Mouse (Mus musculus): ENCODE data around the gene Slc22a14. TPM values are rescaled to one million over a fixed set of nuclear protein-coding genes. Genes with fewer than 3 reads are reported as not detected.

Slc22a14 gene
- polyA plus RNA-seq, 1 experiment, result not detected

- peaks cover 6% of the 10 kb centered on the region; the same call in 1 of the 2 replicates for H3K4me1 ChIP-seq (ENCODE audit: control insufficient read depth, insufficient read depth, low read length)
- no peak overlapping the region for H3K27ac ChIP-seq (ENCODE audit: insufficient read depth, low read length)
- no peaks in the 10 kb centered on the region for H3K27me3 ChIP-seq (ENCODE audit: control insufficient read depth, insufficient read depth, low read length)
- DNase-seq, result no peak
- WGBS, result 66% methylated on average over 10 of the region's 10 CpGs
- TF ChIP-seq POLR2A (IDR thresholded peaks at IDR 0.05; ENCODE audit: borderline replicate concordance, insufficient read depth, low read length) (no peak), CTCF (IDR thresholded peaks at IDR 0.05; ENCODE audit: borderline replicate concordance, insufficient read depth, low read depth, low read length) (no peak)
- H3K4me3 ChIP-seq (replicated peaks; ENCODE audit: insufficient read depth, low read depth, low read length), result no peak overlapping the region
These were observed 220.2 kb downstream of the Slc22a14 start for GRCm38 (mm10) chr9:119145137-119145536.

- Histone ChIP-seq H3K4me1 (ENCODE audit: control insufficient read depth, insufficient read depth, low read length) (peaks cover 6% of the 10 kb centered on the region; the same call in 1 of the 2 replicates), H3K27me3 (ENCODE audit: control insufficient read depth, insufficient read depth, low read length) (no peaks in the 10 kb centered on the region), H3K4me3 (replicated peaks; ENCODE audit: insufficient read depth, low read depth, low read length) (no peak overlapping the region), H3K27ac (ENCODE audit: insufficient read depth, low read length) (no peak overlapping the region)
- peak; percentile 48 to 63 for DNase-seq
- 10% methylated on average over 8 of the region's 8 CpGs for WGBS
- no peak for TF ChIP-seq CTCF (IDR thresholded peaks at IDR 0.05; ENCODE audit: borderline replicate concordance, insufficient read depth, low read depth, low read length)
- TF ChIP-seq POLR2A (IDR thresholded peaks at IDR 0.05; ENCODE audit: borderline replicate concordance, insufficient read depth, low read length), result no peak
These were observed 220.7 kb downstream of the Slc22a14 start for GRCm38 (mm10) chr9:119144696-119145095.

GRCm38 (mm10) chr9:119143372-119143771 is 222.0 kb downstream of the Slc22a14 start:
- WGBS, result 74% methylated on average over 9 of the region's 9 CpGs
- no peak overlapping the region for H3K4me3 ChIP-seq (replicated peaks; ENCODE audit: insufficient read depth, low read depth, low read length)
- TF ChIP-seq POLR2A (IDR thresholded peaks at IDR 0.05; ENCODE audit: borderline replicate concordance, insufficient read depth, low read length), result no peak
- no peak for TF ChIP-seq CTCF (IDR thresholded peaks at IDR 0.05; ENCODE audit: borderline replicate concordance, insufficient read depth, low read depth, low read length)
- no peaks in the 10 kb centered on the region for H3K27me3 ChIP-seq (ENCODE audit: control insufficient read depth, insufficient read depth, low read length)
- H3K27ac ChIP-seq (ENCODE audit: insufficient read depth, low read length), result no peak overlapping the region
- peaks cover 6% of the 10 kb centered on the region; the same call in 1 of the 2 replicates for H3K4me1 ChIP-seq (ENCODE audit: control insufficient read depth, insufficient read depth, low read length)
- no peak for DNase-seq

- WGBS, result 95% methylated on average over 5 of the region's 5 CpGs
- no peak for DNase-seq
- TF ChIP-seq POLR2A (IDR thresholded peaks at IDR 0.05; ENCODE audit: borderline replicate concordance, insufficient read depth, low read length), result no peak
- Histone ChIP-seq H3K4me1 (ENCODE audit: control insufficient read depth, insufficient read depth, low read length) (peaks cover 6% of the 10 kb centered on the region; the same call in 1 of the 2 replicates), H3K27ac (ENCODE audit: insufficient read depth, low read length) (no peak overlapping the region), H3K4me3 (replicated peaks; ENCODE audit: insufficient read depth, low read depth, low read length) (no peak overlapping the region), H3K27me3 (ENCODE audit: control insufficient read depth, insufficient read depth, low read length) (no peaks in the 10 kb centered on the region)
These were observed 223.3 kb downstream of the Slc22a14 start for GRCm38 (mm10) chr9:119142066-119142465.

GRCm38 (mm10) chr9:119138836-119139235 is 226.5 kb downstream of the Slc22a14 start:
- TF ChIP-seq CTCF (IDR thresholded peaks at IDR 0.05; ENCODE audit: borderline replicate concordance, insufficient read depth, low read depth, low read length) (no peak), POLR2A (IDR thresholded peaks at IDR 0.05; ENCODE audit: borderline replicate concordance, insufficient read depth, low read length) (no peak)
- Histone ChIP-seq H3K4me3 (replicated peaks; ENCODE audit: insufficient read depth, low read depth, low read length) (no peak overlapping the region), H3K27ac (ENCODE audit: insufficient read depth, low read length) (no peak overlapping the region), H3K27me3 (ENCODE audit: control insufficient read depth, insufficient read depth, low read length) (no peaks in the 10 kb centered on the region), H3K4me1 (ENCODE audit: control insufficient read depth, insufficient read depth, low read length) (0 out of 2 replicates have a peak, but pooled peaks cover under 1% of the 10 kb centered on the region)
- 45% methylated on average over 2 of the region's 2 CpGs for WGBS
- no peak for DNase-seq

GRCm38 (mm10) chr9:119130692-119131091 is 234.7 kb downstream of the Slc22a14 start:
- no peak for DNase-seq
- Histone ChIP-seq H3K4me3 (replicated peaks; ENCODE audit: insufficient read depth, low read depth, low read length) (no peak overlapping the region), H3K27me3 (ENCODE audit: control insufficient read depth, insufficient read depth, low read length) (no peaks in the 10 kb centered on the region), H3K4me1 (ENCODE audit: control insufficient read depth, insufficient read depth, low read length) (no peaks in the 10 kb centered on the region; the same call in 1 of the 2 replicates), H3K27ac (ENCODE audit: insufficient read depth, low read length) (no peak overlapping the region)
- WGBS, result 65% methylated on average over 5 of the region's 5 CpGs
- TF ChIP-seq POLR2A (IDR thresholded peaks at IDR 0.05; ENCODE audit: borderline replicate concordance, insufficient read depth, low read length), result no peak
- no peak for TF ChIP-seq CTCF (IDR thresholded peaks at IDR 0.05; ENCODE audit: borderline replicate concordance, insufficient read depth, low read depth, low read length)

- no peak for DNase-seq
- no peak overlapping the region for H3K4me3 ChIP-seq (replicated peaks; ENCODE audit: insufficient read depth, low read depth, low read length)
- no peak for TF ChIP-seq CTCF (IDR thresholded peaks at IDR 0.05; ENCODE audit: borderline replicate concordance, insufficient read depth, low read depth, low read length)
- no peak for TF ChIP-seq POLR2A (IDR thresholded peaks at IDR 0.05; ENCODE audit: borderline replicate concordance, insufficient read depth, low read length)
- WGBS, result 45% methylated on average over 12 of the region's 12 CpGs
- no peaks in the 10 kb centered on the region for H3K27me3 ChIP-seq (ENCODE audit: control insufficient read depth, insufficient read depth, low read length)
- H3K4me1 ChIP-seq (ENCODE audit: control insufficient read depth, insufficient read depth, low read length), result no peaks in the 10 kb centered on the region; the same call in 1 of the 2 replicates
- no peak overlapping the region for H3K27ac ChIP-seq (ENCODE audit: insufficient read depth, low read length)
These were observed 236.7 kb downstream of the Slc22a14 start for GRCm38 (mm10) chr9:119128436-119129181.

Data from cerebellum, adult 2 months (tissue).